Mouse (Mus musculus): ENCODE data around the gene 1700066M21Rik.

Gene 1700066M21Rik

DNA sequence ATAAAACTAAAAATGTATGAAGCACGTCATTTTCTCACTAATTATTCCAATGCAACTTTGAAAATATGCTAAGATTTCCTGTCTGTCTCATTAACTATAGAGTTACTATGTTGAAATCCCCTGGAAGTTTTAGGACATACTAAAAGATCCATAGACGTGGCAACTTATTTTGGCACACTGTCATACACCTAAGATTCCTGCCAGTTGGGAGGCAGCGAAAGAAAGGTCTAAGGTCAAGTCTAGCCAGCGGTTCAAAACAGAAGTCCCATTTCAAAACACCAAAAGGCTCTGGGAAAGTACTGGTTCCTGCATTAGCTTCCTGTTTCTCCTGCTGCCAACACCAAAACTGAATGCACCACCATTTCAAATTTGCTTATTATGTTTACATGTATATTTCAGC is 15.0 kb downstream of the 1700066M21Rik start:
- no peak for DNase-seq (ENCODE audit: low read depth, low spot score)

- no peak for DNase-seq (ENCODE audit: low read depth, low spot score)
Measured at GRCm38 (mm10) chr1:57394051-57394450, 16.6 kb downstream of the 1700066M21Rik start.

- no peak for DNase-seq (ENCODE audit: low read depth, low spot score)
Measured at GRCm38 (mm10) chr1:57400321-57400720, 22.9 kb downstream of the 1700066M21Rik start.

DNA sequence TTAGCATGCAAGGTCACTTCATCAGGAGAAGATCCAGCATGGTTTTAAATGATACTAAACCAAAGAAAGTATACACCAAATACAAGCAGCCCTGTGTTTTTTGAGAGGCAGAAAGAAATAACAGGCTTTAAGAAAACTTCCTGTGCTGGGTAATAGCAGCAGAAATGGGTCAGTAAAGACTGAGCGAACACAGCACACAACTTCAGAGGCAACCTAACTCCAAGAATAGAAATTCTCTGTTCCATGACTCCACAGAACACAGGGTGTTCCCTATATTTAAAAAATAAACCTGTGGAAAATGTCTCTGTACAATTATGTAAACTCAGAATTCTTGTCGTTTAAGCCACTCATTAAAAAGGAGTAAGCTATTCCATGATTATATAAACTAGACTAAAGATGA is 23.5 kb downstream of the 1700066M21Rik start:
- DNase-seq (ENCODE audit: low read depth, low spot score) = no peak

GRCm38 (mm10) chr1:57402116-57402515 is 24.7 kb downstream of the 1700066M21Rik start:
- no peak for DNase-seq (ENCODE audit: low read depth, low spot score)

DNA sequence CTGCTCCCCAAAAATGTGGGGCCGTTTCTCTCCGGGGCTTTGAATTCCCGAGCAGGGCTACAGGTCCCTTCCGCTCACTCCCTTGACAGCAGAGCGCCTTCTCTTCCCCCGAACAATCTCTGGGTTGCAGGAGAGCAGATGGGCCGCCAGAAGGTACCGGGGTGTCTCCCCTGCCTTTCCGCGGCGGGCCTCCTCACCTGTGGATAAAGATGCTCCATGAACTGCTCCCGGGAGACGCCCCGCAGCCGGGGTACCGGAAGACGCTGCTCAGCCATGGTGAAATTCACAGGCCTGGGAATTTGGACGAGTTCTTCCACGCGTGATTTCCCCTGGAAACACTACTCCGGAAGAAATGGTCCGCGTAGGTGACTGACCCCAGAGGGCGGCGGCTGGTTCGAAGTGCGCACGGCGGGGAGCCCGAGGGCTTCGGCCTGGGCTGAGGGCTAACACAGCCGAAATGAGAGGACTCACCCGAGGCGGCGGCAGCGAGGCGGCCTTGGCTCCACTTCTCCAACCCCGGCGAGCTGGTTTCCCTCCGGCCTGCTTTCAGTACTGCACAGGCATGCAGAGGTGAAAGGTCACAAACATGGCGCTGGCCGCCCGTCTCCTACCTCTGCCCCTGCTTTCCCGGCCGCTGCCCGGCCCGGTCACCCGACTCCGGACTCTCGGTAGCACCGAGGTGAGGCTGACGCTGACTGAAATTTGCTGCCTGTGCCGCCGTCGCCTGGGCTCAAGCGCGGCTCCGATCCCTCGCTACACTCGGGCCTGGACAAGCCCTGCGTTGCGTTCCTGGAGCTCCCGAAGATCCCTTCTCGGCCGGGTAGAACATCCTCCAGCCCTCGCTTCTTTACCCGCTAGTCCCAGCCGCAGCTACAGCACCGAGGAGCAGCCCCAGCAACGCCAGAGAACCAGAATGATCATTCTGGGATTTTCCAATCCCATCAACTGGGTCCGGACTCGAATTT is 29.0 kb downstream of the 1700066M21Rik start, which contains the start of the genes Maip1 and Tyw5:
Maip1 (plus strand) TSS at position 142 of the 965 bp plus-strand sequence.
Tyw5 (minus strand) TSS at position 915 of the 965 bp plus-strand sequence.
- DNase-seq (ENCODE audit: low read depth, low spot score) = peak; percentile 64

DNA sequence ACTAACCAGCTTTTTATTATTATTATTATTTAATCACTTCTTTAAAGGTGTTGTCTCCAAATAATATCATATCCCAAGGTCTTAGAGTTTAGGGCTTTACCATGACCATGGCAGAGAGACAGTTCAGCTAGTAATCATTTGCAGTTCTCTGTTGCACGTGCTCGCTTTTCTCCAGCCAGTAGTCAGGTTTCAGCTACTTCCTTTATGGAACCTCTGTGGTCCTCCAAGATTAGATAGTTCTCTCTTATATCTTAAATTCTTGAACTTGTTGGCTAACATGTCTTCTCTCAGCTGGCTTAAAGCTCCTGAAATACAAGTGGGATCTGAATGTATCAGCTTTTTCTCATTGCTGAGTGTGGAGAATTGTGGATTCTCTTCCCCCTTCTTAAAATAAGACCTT is 31.6 kb downstream of the 1700066M21Rik start:
- DNase-seq (ENCODE audit: low read depth, low spot score) = no peak

GRCm38 (mm10) chr1:57413397-57413796 is 36.0 kb downstream of the 1700066M21Rik start:
- no peak for DNase-seq (ENCODE audit: low read depth, low spot score)

- DNase-seq (ENCODE audit: low read depth, low spot score) = peak; percentile 9
Measured at GRCm38 (mm10) chr1:57423696-57424095, 46.3 kb downstream of the 1700066M21Rik start.

DNA sequence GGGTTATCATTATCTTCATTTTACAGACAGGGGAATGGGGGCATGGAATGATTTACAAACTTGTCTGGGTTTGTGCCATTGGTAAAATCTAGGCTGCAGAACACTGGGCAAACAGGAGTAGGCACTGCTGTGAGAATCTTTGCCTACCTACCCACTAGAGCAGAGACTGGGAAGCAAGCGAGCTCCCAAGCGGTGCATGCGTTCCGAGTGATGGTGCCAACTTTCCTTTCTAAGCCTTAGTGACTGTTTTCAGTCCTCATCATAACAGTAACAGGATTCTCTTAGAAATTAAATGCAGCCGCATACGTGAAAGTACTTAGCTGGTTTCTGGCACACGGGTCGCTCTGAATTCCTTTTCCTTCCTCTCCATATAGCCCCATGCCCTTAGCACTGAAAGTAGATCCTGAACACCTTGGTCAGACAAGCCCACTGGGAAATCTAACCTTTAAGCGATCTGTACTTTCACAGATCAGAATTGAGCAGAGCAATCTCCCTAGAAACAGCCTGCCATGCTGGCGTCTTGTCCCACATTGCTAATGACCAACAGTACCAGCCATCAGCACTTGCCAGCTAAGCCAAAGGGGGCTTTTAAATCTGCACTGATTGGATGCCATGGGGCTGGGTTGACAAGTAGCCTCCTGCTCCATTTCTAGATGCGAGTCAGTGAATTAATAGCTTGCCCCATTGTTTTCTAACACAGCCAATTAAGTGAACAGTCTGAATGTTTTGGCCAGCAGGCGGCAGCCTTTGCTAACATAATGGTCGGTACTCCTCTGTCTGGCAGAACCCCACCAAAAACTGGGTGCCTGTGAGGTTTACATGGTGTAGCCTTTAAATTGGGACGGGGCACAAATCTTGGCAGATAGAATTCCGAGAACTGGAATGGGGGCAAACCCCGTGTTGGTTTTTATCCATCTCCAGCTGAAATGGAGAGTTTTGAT is 51.2 kb downstream of the 1700066M21Rik start:
- DNase-seq (ENCODE audit: low read depth, low spot score) = peak; percentile 52

DNA sequence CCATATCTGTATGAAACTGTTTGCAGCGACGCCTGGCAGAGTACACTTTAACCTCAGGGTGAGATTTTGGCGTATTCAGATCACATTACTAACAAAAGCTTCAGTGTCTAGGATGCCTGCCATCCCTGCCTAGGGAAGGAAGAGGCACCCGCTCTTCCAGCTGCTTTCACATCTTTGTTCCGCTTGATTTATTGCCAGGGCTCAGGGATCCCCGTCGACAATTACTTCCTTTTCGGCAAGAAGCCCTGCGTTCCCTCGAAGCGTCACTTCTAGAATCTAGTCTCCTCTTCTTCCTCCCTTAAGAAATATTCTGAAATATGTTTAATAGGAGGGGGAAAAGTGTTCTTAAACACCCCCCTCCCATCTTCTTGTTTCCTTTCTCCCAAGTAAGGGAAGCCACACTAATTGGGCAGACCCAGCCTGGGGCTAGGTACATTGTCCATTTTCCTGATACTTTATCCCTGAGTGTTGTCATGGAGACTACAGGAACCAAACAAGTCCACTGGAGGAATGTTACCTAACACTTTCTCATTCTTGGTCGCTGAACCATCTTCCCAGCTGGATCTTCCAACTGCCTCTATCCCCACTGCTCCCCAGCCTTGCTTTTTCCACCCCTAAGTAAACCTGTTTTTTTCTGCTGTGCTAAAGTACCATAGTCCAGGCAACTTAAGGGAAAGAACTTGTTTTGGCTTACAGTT is 52.5 kb downstream of the 1700066M21Rik start:
- DNase-seq (ENCODE audit: low read depth, low spot score) = no peak

DNA sequence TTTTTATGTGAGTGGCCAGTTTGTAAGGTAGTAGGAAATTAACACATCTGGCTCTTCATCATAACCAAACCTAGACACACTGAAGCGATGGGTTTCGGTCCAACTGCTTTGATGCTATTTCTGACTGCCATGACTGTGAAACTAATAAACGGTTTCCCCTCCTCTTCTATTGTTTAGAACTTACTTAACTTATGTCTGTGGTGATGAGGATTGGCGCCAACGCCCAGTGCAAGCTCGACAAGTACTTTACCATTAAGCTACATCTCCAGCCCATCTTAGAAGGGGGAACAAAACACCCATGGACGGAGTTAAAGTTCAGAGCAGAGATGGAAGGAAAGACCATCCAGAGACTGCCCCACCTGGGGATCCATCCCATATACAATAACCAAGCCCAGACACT is 55.7 kb downstream of the 1700066M21Rik start:
- DNase-seq (ENCODE audit: low read depth, low spot score) = no peak
